Mouse (Mus musculus): ENCODE data around the gene Elovl5. TPM values are rescaled to one million over a fixed set of nuclear protein-coding genes. Genes with fewer than 3 reads are reported as not detected.

Gene Elovl5
- polyA plus RNA-seq, 2 experiments, result 59.1 to 72.7 TPM

DNA sequence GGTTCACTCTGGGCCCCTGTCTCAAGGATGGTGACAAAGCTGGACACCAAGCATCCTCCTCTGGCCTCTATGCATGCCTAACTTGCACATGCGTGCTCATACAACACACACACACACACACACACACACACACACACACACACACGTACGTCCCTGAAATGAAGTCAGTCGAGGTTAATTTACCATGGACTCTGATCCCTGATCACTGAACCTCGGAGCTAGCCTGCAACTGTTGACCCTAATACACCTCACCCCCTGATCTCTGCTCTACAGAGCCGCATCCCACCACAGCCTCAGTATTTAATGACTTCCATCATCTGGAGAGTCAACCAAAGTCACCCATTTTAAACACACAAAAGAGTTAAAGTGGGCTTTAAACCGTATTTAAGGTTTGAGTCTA lies 98.7 kb downstream of the Elovl5 start:
- DNase-seq (ENCODE audit: low spot score) (no peak), ATAC-seq (ENCODE audit: low FRiP score, low read depth) (no peak)
- 82% methylated on average over 7 of the region's 7 CpGs for WGBS
- Histone ChIP-seq H3K27ac (replicated peaks; ENCODE audit: low read depth, low read length) (no peak overlapping the region), H3K4me2 (replicated peaks; ENCODE audit: low read depth, low read length, severe bottlenecking) (no peak overlapping the region), H3K4me1 (ENCODE audit: control insufficient read depth, insufficient read depth, low read length) (no peaks in the 10 kb centered on the region), H3K4me3 (replicated peaks; ENCODE audit: low read length) (no peak overlapping the region), H3K27me3 (ENCODE audit: control insufficient read depth, insufficient read depth, low read length) (no peaks in the 10 kb centered on the region), H3K9me3 (ENCODE audit: control insufficient read depth, low read length) (no peaks in the 10 kb centered on the region), H3K9ac (ENCODE audit: low read depth, low read length, severe bottlenecking) (no peak overlapping the region), H3K36me3 (ENCODE audit: control insufficient read depth, insufficient read depth, low read length) (no peaks in the 10 kb centered on the region)
- no peak for TF ChIP-seq POLR2A (IDR thresholded peaks at IDR 0.05; ENCODE audit: borderline replicate concordance, extremely low read depth, insufficient read depth, insufficient read length)

DNA sequence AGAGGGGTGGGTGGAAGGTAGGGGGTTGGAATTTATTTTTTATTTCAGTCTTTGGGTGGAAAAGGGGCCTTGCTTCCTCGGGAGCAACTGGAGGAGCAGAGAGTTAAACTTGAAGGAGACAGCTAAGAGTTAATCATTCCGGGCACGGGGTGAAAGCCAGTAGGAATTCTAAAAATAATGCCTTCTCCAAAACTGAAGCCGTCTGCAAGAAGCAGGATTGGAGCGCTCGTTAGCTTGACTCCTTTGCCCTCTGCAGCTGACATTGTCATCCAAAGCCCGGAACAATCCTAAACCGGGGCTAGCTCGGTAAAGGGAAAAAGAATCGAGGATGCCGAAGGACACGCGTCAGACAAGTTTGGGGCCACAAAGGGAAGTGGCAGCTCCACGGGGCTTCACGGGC lies 99.1 kb downstream of the Elovl5 start:
- Histone ChIP-seq H3K36me3 (ENCODE audit: control insufficient read depth, insufficient read depth, low read length) (no peaks in the 10 kb centered on the region), H3K27ac (replicated peaks; ENCODE audit: low read depth, low read length) (no peak overlapping the region), H3K4me1 (ENCODE audit: control insufficient read depth, insufficient read depth, low read length) (no peaks in the 10 kb centered on the region), H3K4me3 (replicated peaks; ENCODE audit: low read length) (no peak overlapping the region), H3K4me2 (replicated peaks; ENCODE audit: low read depth, low read length, severe bottlenecking) (no peak overlapping the region), H3K27me3 (ENCODE audit: control insufficient read depth, insufficient read depth, low read length) (no peaks in the 10 kb centered on the region), H3K9me3 (ENCODE audit: control insufficient read depth, low read length) (no peaks in the 10 kb centered on the region), H3K9ac (ENCODE audit: low read depth, low read length, severe bottlenecking) (no peak overlapping the region)
- DNase-seq (ENCODE audit: low spot score) (no peak), ATAC-seq (ENCODE audit: low FRiP score, low read depth) (no peak)
- no peak for TF ChIP-seq POLR2A (IDR thresholded peaks at IDR 0.05; ENCODE audit: borderline replicate concordance, extremely low read depth, insufficient read depth, insufficient read length)
- WGBS, result 63% methylated on average over 15 of the region's 15 CpGs

DNA sequence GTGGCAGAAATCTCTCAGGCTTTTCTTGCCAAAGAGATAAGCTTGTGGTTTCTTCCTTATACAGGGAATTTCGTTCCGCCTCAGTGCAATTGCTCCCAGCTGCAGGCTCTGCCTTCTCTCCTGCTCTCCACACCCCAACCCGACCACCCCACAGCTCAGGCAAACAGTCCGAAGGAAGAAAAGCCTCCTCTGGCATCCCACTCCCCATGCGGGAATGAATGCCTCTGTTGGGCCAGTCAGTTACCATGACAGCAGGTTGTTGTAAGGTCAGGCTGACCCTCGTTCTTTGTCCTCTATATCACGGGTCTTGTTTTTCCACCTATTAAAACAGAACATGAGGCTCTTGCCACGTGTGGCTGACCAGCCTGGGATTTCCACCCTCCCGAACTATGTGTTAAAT lies 104.1 kb downstream of the Elovl5 start:
- DNase-seq (ENCODE audit: low spot score) (peak; percentile 5), ATAC-seq (ENCODE audit: low FRiP score, low read depth) (peak; percentile 51)
- TF ChIP-seq POLR2A (IDR thresholded peaks at IDR 0.05; ENCODE audit: borderline replicate concordance, extremely low read depth, insufficient read depth, insufficient read length), result no peak
- no peak overlapping the region for H3K27ac ChIP-seq (replicated peaks; ENCODE audit: low read depth, low read length)
- H3K36me3 ChIP-seq (ENCODE audit: control insufficient read depth, insufficient read depth, low read length), result no peaks in the 10 kb centered on the region
- no peak overlapping the region for H3K4me3 ChIP-seq (replicated peaks; ENCODE audit: low read length)
- H3K9ac ChIP-seq (ENCODE audit: low read depth, low read length, severe bottlenecking), result no peak overlapping the region
- H3K4me1 ChIP-seq (ENCODE audit: control insufficient read depth, insufficient read depth, low read length), result 0 out of 2 replicates have a peak, but pooled peaks cover 3% of the 10 kb centered on the region
- WGBS, result 31% methylated on average over 9 of the region's 9 CpGs
- H3K9me3 ChIP-seq (ENCODE audit: control insufficient read depth, low read length), result no peaks in the 10 kb centered on the region
- H3K27me3 ChIP-seq (ENCODE audit: control insufficient read depth, insufficient read depth, low read length), result no peaks in the 10 kb centered on the region
- H3K4me2 ChIP-seq (replicated peaks; ENCODE audit: low read depth, low read length, severe bottlenecking), result no peak overlapping the region

DNA sequence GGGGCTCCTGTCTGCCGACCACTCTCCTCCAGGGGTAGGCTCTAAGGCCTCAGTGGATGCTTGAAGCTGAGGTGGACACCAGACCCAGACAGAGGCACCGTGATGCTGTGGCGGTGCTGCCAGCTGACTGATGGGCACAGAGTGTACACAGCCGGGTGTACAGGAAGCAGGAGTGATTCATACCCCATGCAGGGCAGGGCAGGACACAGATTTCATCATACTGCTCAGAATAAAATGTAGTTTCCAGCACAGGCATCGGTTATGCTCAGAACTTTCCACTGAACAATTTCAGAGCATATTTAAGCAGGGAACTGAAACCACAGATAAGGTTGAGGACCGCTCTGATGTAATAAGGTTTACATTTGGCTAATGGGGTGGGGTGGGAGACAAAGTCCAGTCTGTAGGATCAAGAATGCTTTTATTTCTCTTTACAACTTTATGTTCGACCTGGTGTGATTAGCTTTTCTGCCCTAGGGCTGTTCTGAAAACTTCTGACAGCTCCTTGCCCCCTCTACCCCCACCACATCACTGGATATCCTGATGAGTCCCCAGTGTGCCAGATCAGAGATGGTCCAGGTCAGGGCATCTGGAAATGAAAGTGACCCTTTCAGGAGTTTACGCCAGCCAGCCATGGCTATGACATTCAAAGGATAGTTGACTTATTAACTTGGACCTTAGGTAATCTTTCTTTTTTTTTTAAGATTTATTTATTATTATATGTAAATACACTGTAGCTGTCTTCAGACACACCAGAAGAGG lies 105.2 kb downstream of the Elovl5 start:
- no peaks in the 10 kb centered on the region for H3K36me3 ChIP-seq (ENCODE audit: control insufficient read depth, insufficient read depth, low read length)
- ATAC-seq (ENCODE audit: low FRiP score, low read depth) (no peak), DNase-seq (ENCODE audit: low spot score) (no peak)
- 68% methylated on average over 8 of the region's 8 CpGs for WGBS
- H3K4me3 ChIP-seq (replicated peaks; ENCODE audit: low read length), result no peak overlapping the region
- no peak for TF ChIP-seq POLR2A (IDR thresholded peaks at IDR 0.05; ENCODE audit: borderline replicate concordance, extremely low read depth, insufficient read depth, insufficient read length)
- no peak overlapping the region for H3K27ac ChIP-seq (replicated peaks; ENCODE audit: low read depth, low read length)
- H3K9ac ChIP-seq (ENCODE audit: low read depth, low read length, severe bottlenecking), result no peak overlapping the region
- H3K27me3 ChIP-seq (ENCODE audit: control insufficient read depth, insufficient read depth, low read length), result no peaks in the 10 kb centered on the region
- H3K9me3 ChIP-seq (ENCODE audit: control insufficient read depth, low read length), result no peaks in the 10 kb centered on the region
- 0 out of 2 replicates have a peak, but pooled peaks cover 3% of the 10 kb centered on the region for H3K4me1 ChIP-seq (ENCODE audit: control insufficient read depth, insufficient read depth, low read length)
- H3K4me2 ChIP-seq (replicated peaks; ENCODE audit: low read depth, low read length, severe bottlenecking), result no peak overlapping the region

DNA sequence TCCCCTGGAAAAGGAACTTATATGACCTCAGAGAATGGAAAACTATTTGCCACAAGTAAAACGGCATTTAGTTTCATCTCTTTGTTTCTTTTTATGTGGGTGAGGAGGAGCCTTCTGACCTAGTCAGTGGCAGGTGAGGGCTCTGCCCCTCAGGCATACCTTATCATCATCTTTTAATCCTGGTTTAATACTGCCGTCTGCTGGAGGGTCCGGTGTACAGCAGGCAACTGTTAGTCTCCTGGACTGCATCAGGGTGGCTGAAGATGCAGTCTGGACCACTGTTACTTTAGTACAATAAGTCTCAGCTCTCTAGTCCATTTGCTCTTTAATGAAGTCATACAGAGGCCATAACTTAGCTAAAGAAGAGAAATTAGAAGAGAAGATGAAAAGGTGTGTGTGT lies 107.7 kb downstream of the Elovl5 start:
- DNase-seq (ENCODE audit: low spot score), result peak; percentile 58

More for the DNA sequence above, 107.7 kb downstream of the Elovl5 start:
- no peaks in the 10 kb centered on the region for H3K9me3 ChIP-seq (ENCODE audit: control insufficient read depth, low read length)
- H3K27ac ChIP-seq (replicated peaks; ENCODE audit: low read depth, low read length), result no peak overlapping the region
- H3K36me3 ChIP-seq (ENCODE audit: control insufficient read depth, insufficient read depth, low read length), result no peaks in the 10 kb centered on the region
- WGBS, result 14% methylated on average over 3 of the region's 3 CpGs
- ATAC-seq (ENCODE audit: low FRiP score, low read depth), result peak; percentile 77; the same call in 1 of the 2 replicates
- no peaks in the 10 kb centered on the region for H3K27me3 ChIP-seq (ENCODE audit: control insufficient read depth, insufficient read depth, low read length)
- H3K4me1 ChIP-seq (ENCODE audit: control insufficient read depth, insufficient read depth, low read length), result 0 out of 2 replicates have a peak, but pooled peaks cover 3% of the 10 kb centered on the region
- TF ChIP-seq POLR2A (IDR thresholded peaks at IDR 0.05; ENCODE audit: borderline replicate concordance, extremely low read depth, insufficient read depth, insufficient read length), result no peak
- H3K4me2 ChIP-seq (replicated peaks; ENCODE audit: low read depth, low read length, severe bottlenecking), result no peak overlapping the region
- no peak overlapping the region for H3K4me3 ChIP-seq (replicated peaks; ENCODE audit: low read length)
- no peak overlapping the region for H3K9ac ChIP-seq (ENCODE audit: low read depth, low read length, severe bottlenecking)
